Mouse (Mus musculus) forebrain, embryonic 16.5 days (tissue): ENCODE results near the gene Pgc. TPM values are rescaled to one million over a fixed set of nuclear protein-coding genes. Genes with fewer than 3 reads are reported as not detected.

Experiments
- polyA plus RNA-seq: library from polyadenylated mRNA; unstranded; fragments of >200 nt; fragmentation: Nextera tagmentation; extraction: Ambion mirVana; gene quantifications from 2 replicates; pipeline ENCODE4 v1.2.1, GENCODE M21; 2015

The Pgc gene
- polyA plus RNA-seq, 1 experiment from 2014 or later = not detected

Other genes with a start within 250 kb of the Pgc start
- gene Taf8, start 224.6 kb upstream of the Pgc start, polyA plus RNA-seq = 24.9 and 25.7 TPM in 2 replicates
- 58.5 and 66.0 TPM in 2 replicates for gene Ccnd3, start 221.8 kb upstream of the Pgc start, polyA plus RNA-seq
- gene Bysl, start 115.3 kb upstream of the Pgc start, polyA plus RNA-seq = 32.9 and 36.1 TPM in 2 replicates
- gene Med20, start 115.3 kb upstream of the Pgc start, polyA plus RNA-seq = 51.6 and 51.8 TPM in 2 replicates
- gene Gm20517, start 115.3 kb upstream of the Pgc start, polyA plus RNA-seq = 2.3 and 2.9 TPM in 2 replicates
- gene Usp49, start 96.2 kb upstream of the Pgc start, polyA plus RNA-seq = 8.6 and 9.1 TPM in 2 replicates
- gene Tomm6, start 38.5 kb upstream of the Pgc start, polyA plus RNA-seq = 228 and 241 TPM in 2 replicates
- 21.3 and 27.1 TPM in 2 replicates for gene Frs3, start 37.8 kb upstream of the Pgc start, polyA plus RNA-seq
- gene Gm21981, start 32.4 kb upstream of the Pgc start, polyA plus RNA-seq = 0.48 and 0.60 TPM in 2 replicates
- gene Prickle4, start 32.1 kb upstream of the Pgc start, polyA plus RNA-seq = 0.54 and 1.0 TPM in 2 replicates
- gene Tfeb, start 10.2 kb downstream of the Pgc start, polyA plus RNA-seq = 2.2 TPM in 2 replicates
- 2.0 and 2.5 TPM in 2 replicates for gene Mdfi, start 107.8 kb downstream of the Pgc start, polyA plus RNA-seq
- gene Foxp4, start 197.8 kb downstream of the Pgc start, polyA plus RNA-seq = 29.1 and 29.6 TPM in 2 replicates